Mouse (Mus musculus) ES-E14 (cell line): ENCODE measurements around the gene Psmg1.
"Not testable (repeated sequence)": the region's sequence is repeated elsewhere in the genome, so short reads cannot be mapped to it uniquely, and the experiment has no call there.

ENCODE experiments used
- CHD2 ChIP-seq: IDR thresholded peaks from 2 replicates; pipeline ENCODE4 v1.6.1; 2014; ENCODE audit warnings: mild to moderate bottlenecking, low read depth, low read length, inconsistent platforms
- HCFC1 ChIP-seq: IDR thresholded peaks from 2 replicates; pipeline ENCODE4 v1.6.1; 2012; ENCODE audit warnings: low read length, inconsistent platforms, borderline replicate concordance; ENCODE audit not compliant: insufficient read depth
- MAFK ChIP-seq: IDR thresholded peaks from 2 replicates; pipeline ENCODE4 v1.6.1; 2014; ENCODE audit warnings: mild to moderate bottlenecking, low read depth, low read length, inconsistent platforms; ENCODE audit not compliant: insufficient read depth
- ZC3H11A ChIP-seq: IDR thresholded peaks from 2 replicates; pipeline ENCODE4 v1.6.1; 2012; ENCODE audit warnings: low read depth, mild to moderate bottlenecking, inconsistent platforms, low read length, borderline replicate concordance
- ZNF384 ChIP-seq: IDR thresholded peaks from 2 replicates; pipeline ENCODE4 v1.6.1; 2012; ENCODE audit warnings: low read depth, low read length, inconsistent platforms

DNA sequence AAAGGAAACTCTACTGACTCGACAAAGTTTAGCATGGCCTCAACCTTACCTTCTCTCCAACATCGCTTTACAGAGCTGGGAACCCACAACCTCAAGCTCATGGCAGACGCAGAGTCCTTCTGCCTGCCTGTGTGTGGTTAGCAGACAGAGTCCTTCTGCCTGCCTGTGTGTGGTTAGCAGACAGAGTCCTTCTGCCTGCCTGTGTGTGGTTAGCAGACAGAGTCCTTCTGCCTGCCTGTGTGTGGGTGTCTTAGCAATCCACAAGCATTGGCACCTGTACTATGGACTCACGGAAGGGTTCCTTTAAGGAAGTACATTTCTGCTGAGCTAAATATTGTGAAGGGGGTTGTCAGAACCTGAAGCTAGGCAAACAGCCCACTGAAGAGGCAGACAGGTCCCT is 3.8 kb upstream of the Psmg1 start:
- not testable (repeated sequence) for TF ChIP-seq MAFK, ZNF384, CHD2, ZC3H11A, HCFC1
